Mouse (Mus musculus) brown adipose tissue, adult 24 weeks (tissue): Measurements from ENCODE around the gene Cgn. TPM values are rescaled to one million over a fixed set of nuclear protein-coding genes. Genes with fewer than 3 reads are reported as not detected.
A peak's percentile ranks its signal among the peaks of the same experiment; 100 is the strongest.
"Not testable (repeated sequence)": the region's sequence is repeated elsewhere in the genome, so short reads cannot be mapped to it uniquely, and the experiment has no call there.

Source experiments
- H3K27ac ChIP-seq: fragments of 200-500 bp; replicated peaks from 2 replicates; pipeline ENCODE4 v1.5.1; 2012; ENCODE audit warnings: low read depth, mild to moderate bottlenecking, low read length
- H3K4me1 ChIP-seq: fragments of 200-500 bp; 2 replicates; pipeline ENCODE4 v1.6.1; 2012; ENCODE audit warnings: low read length, mixed read lengths; ENCODE audit not compliant: control insufficient read depth, insufficient read depth, insufficient read length
- H3K4me3 ChIP-seq: fragments of 200-500 bp; 2 replicates; pipeline ENCODE4 v1.5.1; 2012; ENCODE audit warnings: low read depth, mild to moderate bottlenecking, low read length, moderate library complexity; ENCODE audit not compliant: insufficient read depth
- polyA plus RNA-seq: library from polyadenylated mRNA; stranded (reverse); fragments of >200 nt; gene quantifications from 2 replicates; pipeline ENCODE4 v1.2.4, GENCODE M21; 2012; ENCODE audit not compliant: missing spikeins, insufficient read depth, insufficient read length

The Cgn gene
- polyA plus RNA-seq, 1 experiment: not detected

GRCm38 (mm10) chr3:94775886-94776285 is 10.4 kb downstream of the Cgn start:
- no peaks in the 10 kb centered on the region for H3K4me1 ChIP-seq
- no peak overlapping the region for H3K4me3 ChIP-seq
- no peak overlapping the region for H3K27ac ChIP-seq

- Histone ChIP-seq H3K4me3 (no peak overlapping the region), H3K4me1 (no peaks in the 10 kb centered on the region), H3K27ac (no peak overlapping the region)
Observed at GRCm38 (mm10) chr3:94774039-94774438, 12.3 kb downstream of the Cgn start.

GRCm38 (mm10) chr3:94765456-94765855 is 20.8 kb downstream of the Cgn start:
- H3K4me3 ChIP-seq, H3K4me1 ChIP-seq, H3K27ac ChIP-seq: not testable (repeated sequence)

- not testable (repeated sequence) for H3K4me1 ChIP-seq, H3K27ac ChIP-seq, H3K4me3 ChIP-seq
Observed at GRCm38 (mm10) chr3:94764545-94765292, 21.6 kb downstream of the Cgn start.

GRCm38 (mm10) chr3:94758427-94758826 is 27.9 kb downstream of the Cgn start:
- not testable (repeated sequence) for H3K4me3 ChIP-seq, H3K27ac ChIP-seq, H3K4me1 ChIP-seq

- H3K4me1 ChIP-seq, H3K27ac ChIP-seq: not testable (repeated sequence)
- H3K4me3 ChIP-seq: peak overlapping the region; percentile 48
Observed at GRCm38 (mm10) chr3:94758056-94758409, 28.3 kb downstream of the Cgn start.

- not testable (repeated sequence) for H3K27ac ChIP-seq, H3K4me1 ChIP-seq
- peak overlapping the region; percentile 48 for H3K4me3 ChIP-seq
Observed at GRCm38 (mm10) chr3:94757251-94758055, 28.8 kb downstream of the Cgn start.

GRCm38 (mm10) chr3:94745691-94746090 is 40.6 kb downstream of the Cgn start:
- Histone ChIP-seq H3K4me3 (no peak overlapping the region), H3K4me1 (no peaks in the 10 kb centered on the region), H3K27ac (no peak overlapping the region)

- not testable (repeated sequence) for H3K4me1 ChIP-seq, H3K27ac ChIP-seq, H3K4me3 ChIP-seq
Observed at GRCm38 (mm10) chr3:94723637-94724036, 62.7 kb downstream of the Cgn start.

- H3K27ac ChIP-seq, H3K4me3 ChIP-seq, H3K4me1 ChIP-seq: not testable (repeated sequence)
Observed at GRCm38 (mm10) chr3:94718253-94718652, 68.0 kb downstream of the Cgn start.

GRCm38 (mm10) chr3:94713424-94713823 is 72.9 kb downstream of the Cgn start:
- not testable (repeated sequence) for H3K4me1 ChIP-seq, H3K27ac ChIP-seq, H3K4me3 ChIP-seq

- not testable (repeated sequence) for H3K4me3 ChIP-seq, H3K27ac ChIP-seq, H3K4me1 ChIP-seq
Observed at GRCm38 (mm10) chr3:94710591-94710990, 75.7 kb downstream of the Cgn start.

Other genes with a start within 250 kb of the Cgn start
- 12.9 and 23.1 TPM in 2 replicates for gene Snx27, start 203.8 kb downstream of the Cgn start, polyA plus RNA-seq
- gene Gm10972, start 143.4 kb downstream of the Cgn start, polyA plus RNA-seq: not detected in 2 replicates
- gene Tuft1, start 127.6 kb downstream of the Cgn start, polyA plus RNA-seq: 0.42 and 0.79 TPM in 2 replicates
- gene Selenbp2, start 92.9 kb downstream of the Cgn start, polyA plus RNA-seq: not detected in 2 replicates
- 4.9 and 7.7 TPM in 2 replicates for gene Pogz, start 51.1 kb upstream of the Cgn start, polyA plus RNA-seq
- 311 and 370 TPM in 2 replicates for gene Psmb4, start 100.5 kb upstream of the Cgn start, polyA plus RNA-seq
- gene Selenbp1, start 146.6 kb upstream of the Cgn start, polyA plus RNA-seq: 51.0 and 61.7 TPM in 2 replicates
- 4.0 and 6.3 TPM in 2 replicates for gene Rfx5, start 167.6 kb upstream of the Cgn start, polyA plus RNA-seq
- gene Pi4kb, start 188.2 kb upstream of the Cgn start, polyA plus RNA-seq: 16.6 and 17.7 TPM in 2 replicates
- gene Zfp687, start 229.0 kb upstream of the Cgn start, polyA plus RNA-seq: 5.7 and 6.1 TPM in 2 replicates